Mouse (Mus musculus): ENCODE data around the gene Ldhc. TPM values are rescaled to one million over a fixed set of nuclear protein-coding genes. Genes with fewer than 3 reads are reported as not detected.

Ldhc gene
- polyA plus RNA-seq, 1 experiment from 2014 or later, result not detected

Other genes with a start within 250 kb of the Ldhc start
- 28.4 and 29.4 TPM in 2 replicates for gene Sergef, start 221.4 kb upstream of the Ldhc start, polyA plus RNA-seq (2015; fragmentation: Nextera tagmentation; extraction: Ambion mirVana)
- 0.46 and 2.9 TPM in 2 replicates for gene Tph1, start 188.7 kb upstream of the Ldhc start, polyA plus RNA-seq (2015; fragmentation: Nextera tagmentation; extraction: Ambion mirVana)
- 19.6 and 22.8 TPM in 2 replicates for gene Saal1, start 150.5 kb upstream of the Ldhc start, polyA plus RNA-seq (2015; fragmentation: Nextera tagmentation; extraction: Ambion mirVana)
- not detected in 2 replicates for gene Saa3, start 145.5 kb upstream of the Ldhc start, polyA plus RNA-seq (2015; fragmentation: Nextera tagmentation; extraction: Ambion mirVana)
- gene Saa4, start 128.6 kb upstream of the Ldhc start, polyA plus RNA-seq (2015; fragmentation: Nextera tagmentation; extraction: Ambion mirVana), result not detected in 2 replicates
- gene Saa1, start 118.2 kb upstream of the Ldhc start, polyA plus RNA-seq (2015; fragmentation: Nextera tagmentation; extraction: Ambion mirVana), result not detected in 2 replicates
- gene Saa2, start 109.4 kb upstream of the Ldhc start, polyA plus RNA-seq (2015; fragmentation: Nextera tagmentation; extraction: Ambion mirVana), result not detected in 2 replicates
- gene Hps5, start 65.1 kb upstream of the Ldhc start, polyA plus RNA-seq (2015; fragmentation: Nextera tagmentation; extraction: Ambion mirVana), result 15.1 and 16.5 TPM in 2 replicates
- 48.8 and 51.5 TPM in 2 replicates for gene Gtf2h1, start 65.1 kb upstream of the Ldhc start, polyA plus RNA-seq (2015; fragmentation: Nextera tagmentation; extraction: Ambion mirVana)
- gene Ldha, start 19.7 kb upstream of the Ldhc start, polyA plus RNA-seq (2015; fragmentation: Nextera tagmentation; extraction: Ambion mirVana), result 744 and 772 TPM in 2 replicates
- 399 and 413 TPM in 2 replicates for gene Tsg101, start 58.8 kb downstream of the Ldhc start, polyA plus RNA-seq (2015; fragmentation: Nextera tagmentation; extraction: Ambion mirVana)
- 8.1 and 8.9 TPM in 2 replicates for gene Uevld, start 97.3 kb downstream of the Ldhc start, polyA plus RNA-seq (2015; fragmentation: Nextera tagmentation; extraction: Ambion mirVana)
- not detected in 2 replicates for gene Gm9999, start 122.4 kb downstream of the Ldhc start, polyA plus RNA-seq (2015; fragmentation: Nextera tagmentation; extraction: Ambion mirVana)
- 11.5 and 12.2 TPM in 2 replicates for gene Spty2d1, start 147.2 kb downstream of the Ldhc start, polyA plus RNA-seq (2015; fragmentation: Nextera tagmentation; extraction: Ambion mirVana)
- 25.4 and 25.7 TPM in 2 replicates for gene Tmem86a, start 189.4 kb downstream of the Ldhc start, polyA plus RNA-seq (2015; fragmentation: Nextera tagmentation; extraction: Ambion mirVana)